Mouse (Mus musculus): ENCODE data around the gene Srek1.
A peak's percentile ranks its signal among the peaks of the same experiment; 100 is the strongest.

The Srek1 gene

GRCm38 (mm10) chr13:103726872-103727271 is 47.5 kb downstream of the Srek1 start:
- no peak for DNase-seq (ENCODE audit: low read depth, low spot score)

- DNase-seq (ENCODE audit: low read depth, low spot score), result peak; percentile 49
Observed at GRCm38 (mm10) chr13:103711406-103712025, 62.9 kb downstream of the Srek1 start.

DNA sequence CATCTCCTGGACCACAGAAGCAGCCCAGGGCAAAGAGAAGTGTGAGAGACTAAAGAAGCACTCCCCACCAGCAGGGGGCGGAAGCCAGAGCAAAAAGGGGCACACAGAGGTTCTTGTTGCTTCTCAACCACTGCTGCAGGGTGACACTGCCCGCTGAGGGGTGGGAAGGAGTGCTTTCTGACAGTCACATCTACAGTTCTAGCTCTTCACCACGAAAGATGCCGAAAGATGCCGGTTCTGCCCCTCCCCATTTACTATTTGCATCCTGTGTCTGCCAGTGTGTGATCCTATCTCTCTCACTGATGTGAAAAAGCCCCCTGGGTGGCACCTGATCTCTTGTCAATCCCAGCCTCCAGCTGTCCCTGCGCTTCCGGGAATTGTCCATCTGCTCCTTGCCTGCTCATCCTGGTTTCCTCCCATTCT is 64.0 kb downstream of the Srek1 start:
- no peak for DNase-seq (ENCODE audit: low read depth, low spot score)

- DNase-seq (ENCODE audit: low read depth, low spot score), result no peak
Observed at GRCm38 (mm10) chr13:103705436-103705978, 68.9 kb downstream of the Srek1 start.

DNA sequence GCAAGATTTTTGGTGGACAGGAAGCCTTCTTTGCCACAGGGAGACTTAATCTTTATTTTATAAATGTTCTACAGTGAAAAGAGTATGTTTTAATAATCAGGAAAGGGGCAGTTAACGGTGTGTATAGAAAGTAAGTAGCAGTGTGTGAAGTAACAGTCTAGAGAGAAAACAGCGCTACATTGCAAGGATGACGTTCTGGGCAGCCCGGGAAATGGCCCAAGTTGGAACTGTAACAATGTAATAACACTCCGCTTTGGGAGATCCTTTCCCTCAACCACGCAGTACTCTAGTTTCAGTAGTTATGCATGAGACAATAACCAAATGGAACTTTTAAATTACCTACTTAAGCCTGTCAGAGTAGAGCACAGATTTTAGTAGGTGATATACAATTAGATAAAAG is 70.6 kb downstream of the Srek1 start:
- no peak for DNase-seq (ENCODE audit: low read depth, low spot score)

DNA sequence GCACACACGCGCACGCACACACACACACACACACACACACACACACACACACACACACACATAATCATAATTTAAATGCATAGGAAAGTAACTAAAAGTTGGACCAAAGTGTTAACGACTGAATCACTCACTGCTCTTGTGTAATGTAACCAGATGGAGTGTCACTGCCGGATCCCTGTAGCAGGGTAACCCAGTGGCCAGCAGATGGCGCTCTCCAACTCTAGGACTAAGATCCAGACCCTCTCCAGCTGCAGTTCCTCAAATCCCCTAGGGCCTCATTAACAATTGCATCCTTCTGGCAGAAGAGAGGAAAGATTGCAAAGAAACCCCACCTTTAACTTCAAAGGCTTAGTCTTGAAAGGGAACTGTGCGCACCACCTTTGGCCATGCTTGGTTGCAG is 71.0 kb downstream of the Srek1 start:
- peak; percentile 41 for DNase-seq (ENCODE audit: low read depth, low spot score)

DNA sequence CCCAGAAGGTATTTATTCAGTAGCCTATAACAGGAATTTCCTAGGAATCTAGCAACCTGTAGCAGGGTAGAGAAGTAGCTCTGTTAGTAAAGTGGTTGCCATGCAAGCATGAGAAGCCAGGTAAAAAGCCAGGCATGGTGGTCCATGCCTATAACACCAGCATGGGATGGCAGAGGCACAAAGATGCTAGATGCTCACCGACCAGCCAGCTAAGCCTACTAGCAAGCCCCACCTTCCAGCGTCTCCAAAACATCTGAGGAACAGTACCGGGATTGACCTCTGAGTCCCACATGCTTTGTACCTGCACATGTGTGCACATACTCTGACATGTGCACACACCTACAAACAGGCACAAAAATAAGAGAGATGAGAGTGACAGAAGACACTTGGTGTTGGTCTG is 72.1 kb downstream of the Srek1 start:
- DNase-seq (ENCODE audit: low read depth, low spot score), result no peak

- no peak for DNase-seq (ENCODE audit: low read depth, low spot score)
Observed at GRCm38 (mm10) chr13:103700752-103701151, 73.7 kb downstream of the Srek1 start.

GRCm38 (mm10) chr13:103697993-103698392 is 76.4 kb downstream of the Srek1 start:
- DNase-seq (ENCODE audit: low read depth, low spot score), result no peak

DNA sequence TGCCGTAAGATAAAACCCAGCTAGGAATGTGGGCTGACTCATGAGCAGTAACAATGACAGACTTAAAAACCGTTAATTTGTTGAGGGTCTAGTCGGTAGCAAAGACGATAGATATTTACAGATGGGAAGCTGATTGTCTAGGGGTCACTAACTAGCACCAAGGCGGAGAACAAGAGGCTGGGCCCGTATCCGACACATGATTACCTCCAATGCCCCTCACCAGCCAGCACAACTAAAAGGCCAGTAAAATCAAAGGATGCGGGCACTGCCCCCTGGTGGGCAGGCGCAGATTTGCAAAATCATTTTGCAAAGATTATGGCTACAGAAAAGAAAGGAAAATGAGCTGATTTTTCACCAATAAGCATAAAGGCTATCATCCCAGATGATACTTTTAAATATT is 78.2 kb downstream of the Srek1 start:
- no peak for DNase-seq (ENCODE audit: low read depth, low spot score)

GRCm38 (mm10) chr13:103695456-103695855 is 79.0 kb downstream of the Srek1 start:
- no peak for DNase-seq (ENCODE audit: low read depth, low spot score)
